Mouse (Mus musculus): ENCODE data around the gene Itga3.

DNA sequence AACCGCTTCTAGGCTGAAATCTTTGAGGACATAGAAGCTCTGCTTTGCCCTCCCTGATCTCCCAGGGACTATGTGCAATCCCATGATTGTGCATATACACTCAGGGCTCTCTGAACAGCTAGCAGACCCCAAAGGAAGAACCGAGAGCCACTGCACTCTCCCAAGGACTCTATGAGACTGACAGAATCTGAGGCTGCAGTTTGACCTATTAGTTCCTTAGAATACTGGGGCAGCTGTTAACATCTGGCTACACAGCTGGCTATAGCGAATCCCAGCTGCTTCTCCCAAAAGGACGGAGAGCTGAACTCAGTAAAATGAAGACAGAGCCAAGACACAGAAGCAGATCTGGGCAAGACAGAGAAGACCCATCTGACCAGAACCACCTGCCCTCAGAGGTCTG, 2.8 kb downstream of the Itga3 start:
- TF ChIP-seq CTCF (IDR thresholded peaks at IDR 0.05; ENCODE audit: borderline replicate concordance, control insufficient read depth, extremely low read depth, insufficient read depth, low read length, poor library complexity) (no peak), POLR2A (IDR thresholded peaks at IDR 0.05; ENCODE audit: control insufficient read depth, extremely low read depth, insufficient read depth, low read length, poor library complexity) (no peak)

Measured in thymus, adult 2 months (tissue).